Mouse (Mus musculus): ENCODE data around the gene Met. TPM values are rescaled to one million over a fixed set of nuclear protein-coding genes. Genes with fewer than 3 reads are reported as not detected.

Gene Met
- polyA plus RNA-seq, 2 experiments: 4.3 to 5.9 TPM

DNA sequence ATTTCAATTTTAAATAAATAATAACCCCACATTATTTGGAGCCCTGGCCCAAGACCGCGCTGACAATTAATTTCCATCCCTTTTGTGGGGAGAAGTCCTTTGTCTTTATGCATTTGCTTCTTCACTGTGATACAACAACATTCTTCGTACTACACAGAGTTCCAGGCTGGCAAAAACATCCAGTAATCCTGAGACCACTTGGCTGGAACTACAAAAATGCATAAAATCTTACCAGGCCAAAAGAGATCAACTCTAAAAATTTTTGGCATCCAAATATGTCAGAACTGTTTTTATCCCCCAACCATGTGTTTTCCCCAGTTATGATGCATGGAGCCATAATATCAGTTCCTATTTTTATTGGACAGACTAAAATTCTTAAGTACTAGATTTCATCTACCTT, 116.7 kb downstream of the Met start:
- H3K4me3 ChIP-seq (replicated peaks; ENCODE audit: low read length): no peak overlapping the region
- no peak overlapping the region for H3K9ac ChIP-seq (ENCODE audit: low read depth, low read length, severe bottlenecking)
- TF ChIP-seq POLR2A (IDR thresholded peaks at IDR 0.05; ENCODE audit: borderline replicate concordance, extremely low read depth, insufficient read depth, insufficient read length): no peak
- H3K9me3 ChIP-seq (ENCODE audit: control insufficient read depth, low read length): no peaks in the 10 kb centered on the region
- no peaks in the 10 kb centered on the region for H3K36me3 ChIP-seq (ENCODE audit: control insufficient read depth, insufficient read depth, low read length)
- H3K4me1 ChIP-seq (ENCODE audit: control insufficient read depth, insufficient read depth, low read length): no peaks in the 10 kb centered on the region
- peak; percentile 28 for DNase-seq (ENCODE audit: low spot score)
- 80% methylated on average over 3 of the region's 3 CpGs for WGBS
- no peak for ATAC-seq (ENCODE audit: low FRiP score, low read depth)
- H3K27ac ChIP-seq (replicated peaks; ENCODE audit: low read depth, low read length): no peak overlapping the region
- H3K27me3 ChIP-seq (ENCODE audit: control insufficient read depth, insufficient read depth, low read length): no peaks in the 10 kb centered on the region
- H3K4me2 ChIP-seq (replicated peaks; ENCODE audit: low read depth, low read length, severe bottlenecking): no peak overlapping the region

GRCm38 (mm10) chr6:17583982-17584381, 120.4 kb downstream of the Met start:
- 14% methylated on average over 13 of the region's 13 CpGs for WGBS
- Histone ChIP-seq H3K4me3 (replicated peaks; ENCODE audit: low read length) (peak overlapping the region; percentile 37), H3K27ac (replicated peaks; ENCODE audit: low read depth, low read length) (no peak overlapping the region), H3K36me3 (ENCODE audit: control insufficient read depth, insufficient read depth, low read length) (no peaks in the 10 kb centered on the region), H3K9me3 (ENCODE audit: control insufficient read depth, low read length) (no peaks in the 10 kb centered on the region), H3K4me1 (ENCODE audit: control insufficient read depth, insufficient read depth, low read length) (no peaks in the 10 kb centered on the region), H3K9ac (ENCODE audit: low read depth, low read length, severe bottlenecking) (peak overlapping the region; percentile 38; the same call in 1 of the 2 replicates), H3K27me3 (ENCODE audit: control insufficient read depth, insufficient read depth, low read length) (no peaks in the 10 kb centered on the region), H3K4me2 (replicated peaks; ENCODE audit: low read depth, low read length, severe bottlenecking) (peak overlapping the region; percentile 54)
- no peak for TF ChIP-seq POLR2A (IDR thresholded peaks at IDR 0.05; ENCODE audit: borderline replicate concordance, extremely low read depth, insufficient read depth, insufficient read length)
- DNase-seq (ENCODE audit: low spot score) (peak; percentile 73), ATAC-seq (ENCODE audit: low FRiP score, low read depth) (peak; percentile 83)

DNA sequence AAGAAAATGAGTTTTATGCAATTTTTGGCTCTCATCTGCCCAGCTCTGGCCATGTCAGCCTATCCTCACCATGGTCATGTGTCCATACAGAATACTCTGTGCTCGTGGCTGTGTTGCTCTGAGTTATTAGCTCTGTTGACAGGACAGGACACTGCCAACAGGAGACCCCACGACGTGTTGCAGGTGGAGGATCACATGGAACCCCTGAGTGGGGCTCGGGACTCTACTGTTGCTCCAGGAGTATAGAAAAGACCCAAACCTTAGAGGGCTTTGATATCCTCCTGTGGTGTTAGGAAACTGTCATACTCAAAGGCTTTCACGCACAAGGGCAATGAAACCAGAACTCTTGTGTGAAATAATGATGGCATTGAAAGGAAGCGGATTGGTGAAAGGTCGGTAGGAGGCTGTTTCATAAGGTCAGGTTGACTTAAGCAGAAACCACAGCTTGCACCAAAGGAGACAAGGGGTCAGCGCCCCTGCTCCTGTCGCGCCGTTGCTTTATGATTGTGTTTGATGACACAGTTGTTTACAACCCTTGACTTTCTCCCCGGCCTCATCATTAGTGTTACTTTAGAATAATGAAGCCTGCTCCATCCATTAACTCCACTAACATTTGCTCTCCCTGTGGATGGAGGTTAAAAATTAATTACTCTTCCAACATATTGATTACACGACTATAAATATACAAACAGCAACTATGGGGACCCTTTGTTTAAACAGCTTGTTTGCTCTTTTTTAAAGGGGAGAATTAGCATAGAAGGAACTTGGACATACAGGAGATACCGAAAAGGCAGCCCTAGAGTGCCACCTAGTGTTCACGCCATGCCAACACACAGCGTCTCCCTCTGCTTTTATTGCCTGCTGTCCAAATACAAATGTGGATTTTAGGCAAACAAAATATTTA, 125.7 kb downstream of the Met start:
- 20% methylated on average over 16 of the region's 16 CpGs for WGBS
- ATAC-seq (ENCODE audit: low FRiP score, low read depth) (peak; percentile 63; the same call in 1 of the 2 replicates), DNase-seq (ENCODE audit: low spot score) (peak; percentile 83)
- Histone ChIP-seq H3K36me3 (ENCODE audit: control insufficient read depth, insufficient read depth, low read length) (no peaks in the 10 kb centered on the region), H3K9me3 (ENCODE audit: control insufficient read depth, low read length) (0 out of 2 replicates have a peak, but pooled peaks cover 6% of the 10 kb centered on the region), H3K27me3 (ENCODE audit: control insufficient read depth, insufficient read depth, low read length) (no peaks in the 10 kb centered on the region), H3K4me3 (replicated peaks; ENCODE audit: low read length) (no peak overlapping the region), H3K4me2 (replicated peaks; ENCODE audit: low read depth, low read length, severe bottlenecking) (peak overlapping the region; percentile 26), H3K27ac (replicated peaks; ENCODE audit: low read depth, low read length) (no peak overlapping the region), H3K4me1 (ENCODE audit: control insufficient read depth, insufficient read depth, low read length) (no peaks in the 10 kb centered on the region), H3K9ac (ENCODE audit: low read depth, low read length, severe bottlenecking) (no peak overlapping the region)
- TF ChIP-seq POLR2A (IDR thresholded peaks at IDR 0.05; ENCODE audit: borderline replicate concordance, extremely low read depth, insufficient read depth, insufficient read length): no peak

GRCm38 (mm10) chr6:17589953-17590627, 126.5 kb downstream of the Met start:
- H3K4me1 ChIP-seq (ENCODE audit: control insufficient read depth, insufficient read depth, low read length): no peaks in the 10 kb centered on the region
- no peak overlapping the region for H3K4me2 ChIP-seq (replicated peaks; ENCODE audit: low read depth, low read length, severe bottlenecking)
- 32% methylated on average over 8 of the region's 8 CpGs for WGBS
- no peak overlapping the region for H3K4me3 ChIP-seq (replicated peaks; ENCODE audit: low read length)
- no peaks in the 10 kb centered on the region for H3K36me3 ChIP-seq (ENCODE audit: control insufficient read depth, insufficient read depth, low read length)
- no peak for DNase-seq (ENCODE audit: low spot score)
- no peaks in the 10 kb centered on the region for H3K27me3 ChIP-seq (ENCODE audit: control insufficient read depth, insufficient read depth, low read length)
- no peak overlapping the region for H3K9ac ChIP-seq (ENCODE audit: low read depth, low read length, severe bottlenecking)
- no peak overlapping the region for H3K27ac ChIP-seq (replicated peaks; ENCODE audit: low read depth, low read length)
- ATAC-seq (ENCODE audit: low FRiP score, low read depth): no peak
- 0 out of 2 replicates have a peak, but pooled peaks cover 6% of the 10 kb centered on the region for H3K9me3 ChIP-seq (ENCODE audit: control insufficient read depth, low read length)
- no peak for TF ChIP-seq POLR2A (IDR thresholded peaks at IDR 0.05; ENCODE audit: borderline replicate concordance, extremely low read depth, insufficient read depth, insufficient read length)

- TF ChIP-seq POLR2A (IDR thresholded peaks at IDR 0.05; ENCODE audit: borderline replicate concordance, extremely low read depth, insufficient read depth, insufficient read length): no peak
- H3K4me3 ChIP-seq (replicated peaks; ENCODE audit: low read length): no peak overlapping the region
- WGBS: 95% methylated on average over 2 of the region's 2 CpGs
- no peak overlapping the region for H3K9ac ChIP-seq (ENCODE audit: low read depth, low read length, severe bottlenecking)
- 0 out of 2 replicates have a peak, but pooled peaks cover 6% of the 10 kb centered on the region for H3K9me3 ChIP-seq (ENCODE audit: control insufficient read depth, low read length)
- no peak overlapping the region for H3K27ac ChIP-seq (replicated peaks; ENCODE audit: low read depth, low read length)
- H3K4me2 ChIP-seq (replicated peaks; ENCODE audit: low read depth, low read length, severe bottlenecking): no peak overlapping the region
- DNase-seq (ENCODE audit: low spot score) (no peak), ATAC-seq (ENCODE audit: low FRiP score, low read depth) (no peak)
- no peaks in the 10 kb centered on the region for H3K27me3 ChIP-seq (ENCODE audit: control insufficient read depth, insufficient read depth, low read length)
- H3K4me1 ChIP-seq (ENCODE audit: control insufficient read depth, insufficient read depth, low read length): no peaks in the 10 kb centered on the region
- H3K36me3 ChIP-seq (ENCODE audit: control insufficient read depth, insufficient read depth, low read length): no peaks in the 10 kb centered on the region
Observed at GRCm38 (mm10) chr6:17593971-17594370, 130.4 kb downstream of the Met start.
